Mouse (Mus musculus): ENCODE data around the gene Fam71f1. TPM values are rescaled to one million over a fixed set of nuclear protein-coding genes. Genes with fewer than 3 reads are reported as not detected.
"Not testable (repeated sequence)": the region's sequence is repeated elsewhere in the genome, so short reads cannot be mapped to it uniquely, and the experiment has no call there.

Fam71f1 gene
- total RNA-seq, 2 experiments from 2014 or later, result not detected

- intact Hi-C loops (cut with DNase I), result no loop called here
Measured at GRCm38 (mm10) chr6:29321586-29321985, 2.6 kb downstream of the Fam71f1 start.

DNA sequence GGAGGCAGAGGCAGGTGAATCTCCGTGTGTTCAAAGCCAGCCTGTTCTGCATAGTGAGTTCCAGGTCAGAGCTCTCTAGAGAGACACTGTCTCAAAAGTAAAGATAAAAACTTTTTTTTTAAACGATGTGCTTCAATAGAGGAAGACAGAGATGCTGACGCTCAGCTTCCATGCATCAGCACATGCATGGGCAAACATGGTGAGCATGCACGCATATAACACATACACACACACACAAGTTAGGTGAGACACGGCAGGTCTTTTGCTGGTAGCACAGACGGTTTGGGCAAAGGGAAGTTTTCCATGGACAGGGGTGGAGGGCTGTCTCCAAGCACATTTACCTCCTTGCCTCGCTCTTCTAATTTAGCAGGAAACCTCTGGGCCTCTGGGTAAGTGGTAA is 3.2 kb downstream of the Fam71f1 start:
- intact Hi-C loops (cut with DNase I), result no loop called here
- no peak for DNase-seq (ENCODE audit: low spot score in 2 of 2)

More at GRCm38 (mm10) chr6:29321586-29321985, 2.6 kb downstream of the Fam71f1 start:
- DNase-seq (ENCODE audit: low spot score in 2 of 2), result no peak

GRCm38 (mm10) chr6:29322735-29323134 is 3.8 kb downstream of the Fam71f1 start:
- intact Hi-C loops (cut with DNase I), result no loop called here
- DNase-seq (ENCODE audit: low spot score in 2 of 2), result no peak

DNA sequence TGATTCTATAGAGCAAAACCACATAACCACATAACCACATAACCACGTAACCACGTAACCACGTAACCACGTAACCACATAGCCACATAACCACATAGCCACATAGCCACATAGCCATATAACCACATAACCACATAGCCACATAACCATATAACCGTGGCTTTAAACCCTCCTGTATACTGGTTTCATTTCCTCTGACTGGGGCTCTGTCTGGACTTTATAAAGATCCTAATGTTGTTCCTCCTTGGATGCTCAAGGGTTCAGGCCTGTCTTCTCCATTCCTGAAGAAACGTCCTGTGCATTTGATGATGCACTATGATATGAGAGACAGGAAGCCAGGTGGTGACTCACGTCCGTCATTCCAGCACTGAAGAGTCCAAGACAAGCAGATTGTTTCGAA is 8.0 kb downstream of the Fam71f1 start:
- intact Hi-C loops (cut with DNase I), result no loop called here
- no peak for DNase-seq (ENCODE audit: low spot score in 2 of 2)

GRCm38 (mm10) chr6:29329514-29329913 is 10.6 kb downstream of the Fam71f1 start:
- intact Hi-C loops (cut with DNase I), result no loop called here
- DNase-seq (ENCODE audit: low spot score in 2 of 2), result no peak

DNA sequence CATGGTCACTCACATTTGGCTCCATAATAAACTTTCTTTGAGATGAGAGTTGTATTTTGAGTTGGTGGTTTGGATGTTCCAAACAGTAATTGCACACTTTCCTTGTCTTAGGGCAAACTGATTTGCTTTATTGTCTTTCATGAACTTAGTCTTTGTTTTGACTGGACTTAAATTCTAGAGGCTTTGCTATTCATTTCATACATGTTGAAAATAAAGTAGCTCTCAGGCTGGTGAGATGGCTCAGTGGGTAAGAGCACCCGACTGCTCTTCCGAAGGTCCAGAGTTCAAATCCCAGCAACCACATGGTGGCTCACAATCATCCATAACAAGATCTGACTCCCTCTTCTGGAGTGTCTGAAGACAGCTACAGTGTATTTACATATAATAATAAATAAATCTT is 27.6 kb downstream of the Fam71f1 start:
- intact Hi-C loops (cut with DNase I); DNase-seq (ENCODE audit: low spot score in 2 of 2): not testable (repeated sequence)

DNA sequence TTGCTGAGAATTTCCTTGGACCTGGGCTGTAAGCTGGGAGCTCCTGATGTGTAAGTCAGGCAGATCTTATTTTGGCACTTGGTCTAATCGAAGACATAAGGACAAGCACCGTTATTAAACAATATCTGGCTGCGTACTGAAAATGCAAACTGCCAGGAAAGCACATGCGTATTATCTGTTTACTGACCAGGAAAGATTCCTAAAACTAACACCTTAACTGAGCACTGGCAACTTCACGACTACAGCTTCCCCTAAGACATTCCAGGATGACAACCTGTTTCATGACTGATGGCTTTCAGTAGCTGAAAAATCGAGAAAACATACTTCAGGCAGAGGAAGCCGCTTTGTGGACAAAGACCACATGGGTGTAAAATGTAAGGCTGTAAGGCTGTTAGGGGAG is 28.2 kb downstream of the Fam71f1 start:
- DNase-seq (ENCODE audit: low spot score in 2 of 2), result no peak
- intact Hi-C loops (cut with DNase I), result no loop called here

DNA sequence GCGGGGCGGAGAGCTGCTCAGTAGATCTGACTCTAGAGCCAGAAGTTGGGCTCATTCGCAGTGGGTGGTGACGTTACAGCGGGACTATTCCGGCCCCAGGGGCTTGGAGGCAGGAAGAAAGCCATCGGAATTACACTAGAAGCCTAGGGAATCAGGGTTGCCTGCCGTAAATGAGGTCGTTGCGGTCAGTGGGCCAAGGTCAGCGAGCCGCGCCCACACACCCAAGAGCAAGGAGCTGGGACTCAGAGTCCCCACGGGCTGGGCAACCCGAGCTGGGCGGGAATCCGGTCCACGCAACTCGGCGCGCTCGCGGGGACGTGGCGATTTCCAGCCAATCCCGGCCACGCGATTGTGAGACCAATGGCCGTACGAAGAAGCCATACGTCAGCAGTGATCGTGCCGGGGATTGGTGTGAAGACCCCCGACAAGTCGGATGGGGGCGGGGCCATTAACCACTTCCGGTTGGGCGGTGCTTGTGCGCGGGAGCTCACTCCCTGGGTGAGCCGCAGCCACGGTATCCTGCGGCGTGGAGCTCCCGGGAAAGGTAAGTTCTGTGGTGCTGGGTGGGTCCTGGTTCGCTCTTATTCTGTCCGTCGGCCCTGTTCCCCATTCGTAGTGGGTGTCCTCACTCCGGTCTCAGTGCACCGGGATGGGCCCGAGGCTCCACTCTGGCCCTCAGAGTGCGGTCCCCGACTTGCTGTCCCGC is 28.9 kb downstream of the Fam71f1 start, which contains the start of gene Calu:
Gene Calu (plus strand): TSS at position 405 of the 706 bp plus-strand sequence.
- intact Hi-C loops (cut with DNase I), result no loop called here

GRCm38 (mm10) chr6:29348371-29348724 is 29.4 kb downstream of the Fam71f1 start:
- DNase-seq (ENCODE audit: low spot score in 2 of 2), result no peak

More for the DNA sequence above, 28.9 kb downstream of the Fam71f1 start, which contains the start of gene Calu:
- DNase-seq (ENCODE audit: low spot score in 2 of 2), result peak; percentile 99

DNA sequence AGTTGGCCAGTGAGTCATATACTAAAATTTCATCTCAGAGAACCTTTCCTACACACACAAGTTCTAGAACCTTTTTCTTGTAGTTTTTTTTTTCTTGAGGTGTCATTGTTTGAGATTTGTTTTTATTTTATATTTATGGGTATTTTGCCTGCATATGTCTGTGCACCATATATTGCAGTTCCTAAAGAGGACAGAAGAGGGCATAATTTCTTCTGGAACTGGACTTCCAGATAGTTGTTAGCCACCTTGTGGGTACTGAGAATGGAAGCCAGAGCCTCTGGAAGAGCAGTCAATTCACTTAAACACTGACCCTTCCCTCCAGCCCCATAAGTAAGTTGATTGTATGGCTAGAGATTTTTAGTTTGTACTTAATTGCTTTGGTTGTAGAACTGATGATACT is 32.7 kb downstream of the Fam71f1 start:
- intact Hi-C loops (cut with DNase I), result no loop called here

More at GRCm38 (mm10) chr6:29348371-29348724, 29.4 kb downstream of the Fam71f1 start:
- intact Hi-C loops (cut with DNase I), result no loop called here

DNA sequence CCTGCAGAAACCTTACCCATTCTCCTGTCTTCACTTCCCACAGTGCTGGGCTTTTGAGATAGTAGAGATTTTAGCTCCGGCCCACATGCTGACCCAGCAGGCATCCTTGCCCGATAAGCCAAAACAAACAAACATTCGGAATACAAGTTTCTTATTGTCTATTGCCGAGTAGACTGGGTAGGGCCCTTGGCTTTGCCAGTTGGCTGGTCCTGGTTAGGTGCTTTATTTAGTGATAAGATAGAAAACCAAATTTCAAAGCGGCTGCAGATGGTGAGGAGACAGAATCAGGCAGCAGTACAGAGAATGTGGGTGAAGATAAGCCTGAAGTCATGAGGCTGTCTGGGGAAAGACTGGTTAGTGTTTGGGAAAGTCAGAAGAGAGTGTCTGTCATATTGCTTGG is 33.9 kb downstream of the Fam71f1 start:
- intact Hi-C loops (cut with DNase I), result no loop called here

More for the DNA sequence above, 32.7 kb downstream of the Fam71f1 start:
- no peak for DNase-seq (ENCODE audit: low spot score in 2 of 2)

DNA sequence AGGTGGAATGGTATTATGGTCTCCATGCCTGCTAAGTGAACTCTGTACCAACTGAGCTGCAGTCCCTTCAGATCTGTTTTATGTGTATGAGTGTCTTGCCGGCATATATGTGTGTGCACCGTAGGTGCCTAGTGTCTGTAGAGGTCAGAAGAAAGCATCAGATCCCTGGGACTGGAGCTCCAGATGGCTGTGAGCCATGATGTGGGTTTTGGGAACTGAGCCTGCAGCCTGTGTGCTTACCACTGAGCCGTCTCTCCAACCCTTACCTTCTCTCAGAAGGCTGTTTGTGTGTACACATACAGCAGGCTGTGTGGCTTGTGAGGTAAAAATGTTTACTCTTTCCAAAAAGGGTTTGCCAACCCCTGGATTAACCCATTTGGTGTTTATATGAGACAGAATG is 40.4 kb downstream of the Fam71f1 start:
- no peak for DNase-seq (ENCODE audit: low spot score in 2 of 2)
- intact Hi-C loops (cut with DNase I), result no loop called here

More for the DNA sequence above, 33.9 kb downstream of the Fam71f1 start:
- DNase-seq (ENCODE audit: low spot score in 2 of 2), result no peak

DNA sequence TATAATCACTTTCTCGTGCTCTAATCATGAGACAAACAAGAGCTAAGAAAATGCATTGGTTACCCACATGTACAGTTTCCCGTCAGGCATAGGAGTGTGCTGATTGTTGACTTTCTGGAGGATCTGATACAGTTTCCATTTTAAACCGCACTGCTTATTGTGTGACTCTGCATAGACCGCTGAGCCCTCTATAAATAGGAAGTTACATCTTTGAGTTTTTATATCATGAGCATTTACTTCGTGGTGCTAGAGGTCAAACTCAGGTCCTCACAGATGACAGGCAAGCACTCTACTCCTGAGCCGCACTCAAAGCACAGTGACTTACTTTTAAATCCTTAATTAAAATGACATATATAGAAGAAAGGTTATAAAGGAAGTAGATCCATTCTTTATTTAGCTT is 41.3 kb downstream of the Fam71f1 start:
- intact Hi-C loops (cut with DNase I), result no loop called here

GRCm38 (mm10) chr6:29362246-29363128 is 43.5 kb downstream of the Fam71f1 start:
- DNase-seq (ENCODE audit: low spot score in 2 of 2), result no peak
- intact Hi-C loops (cut with DNase I), result no loop called here

More for the DNA sequence above, 41.3 kb downstream of the Fam71f1 start:
- no peak for DNase-seq (ENCODE audit: low spot score in 2 of 2)

DNA sequence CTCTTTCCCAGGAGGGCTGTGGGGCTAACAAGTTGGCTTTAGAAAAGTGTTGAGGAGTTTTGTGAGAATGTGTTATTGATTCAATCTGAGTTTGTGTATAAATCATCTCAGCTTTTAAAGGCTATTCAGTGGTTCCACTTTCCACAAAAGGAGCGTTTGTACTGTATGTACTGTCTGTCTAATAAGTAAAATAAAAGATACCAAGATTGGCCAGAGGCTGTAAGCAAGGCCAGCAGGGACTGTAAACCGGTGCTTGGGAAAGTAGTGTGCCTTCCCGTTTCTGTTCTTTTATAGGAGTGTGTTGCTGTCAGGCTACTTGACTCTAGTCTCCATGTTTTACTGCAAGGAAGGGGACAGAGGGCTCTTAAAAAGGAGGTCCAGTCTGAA is 44.2 kb downstream of the Fam71f1 start:
- intact Hi-C loops (cut with DNase I), result no loop called here
- no peak for DNase-seq (ENCODE audit: low spot score in 2 of 2)

DNA sequence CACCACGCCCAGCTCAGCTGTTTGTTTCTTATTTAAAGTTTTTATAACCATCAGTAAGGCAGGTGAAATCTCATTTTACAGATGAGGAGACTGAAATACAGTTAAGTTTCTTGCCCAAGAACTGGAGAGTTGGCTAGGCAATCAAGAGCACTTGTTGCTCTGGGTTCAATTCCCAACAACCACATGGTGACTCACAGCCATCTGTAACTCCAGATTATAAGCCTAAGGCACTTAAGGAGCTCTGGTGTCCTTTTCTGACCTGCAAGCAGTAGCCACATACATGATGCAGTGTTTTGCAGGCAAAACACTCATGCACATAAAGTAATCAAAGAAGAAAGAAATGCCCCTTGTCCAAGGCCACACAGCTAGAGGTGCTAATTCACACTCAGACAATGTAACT is 46.3 kb downstream of the Fam71f1 start:
- intact Hi-C loops (cut with DNase I), result no loop called here

GRCm38 (mm10) chr6:29377386-29377785 is 58.4 kb downstream of the Fam71f1 start:
- DNase-seq (ENCODE audit: low spot score in 2 of 2), result no peak
- intact Hi-C loops (cut with DNase I), result no loop called here

More for the DNA sequence above, 46.3 kb downstream of the Fam71f1 start:
- no peak for DNase-seq (ENCODE audit: low spot score in 2 of 2)

GRCm38 (mm10) chr6:29378678-29379077 is 59.7 kb downstream of the Fam71f1 start:
- intact Hi-C loops (cut with DNase I), result no loop called here
- no peak for DNase-seq (ENCODE audit: low spot score in 2 of 2)

DNA sequence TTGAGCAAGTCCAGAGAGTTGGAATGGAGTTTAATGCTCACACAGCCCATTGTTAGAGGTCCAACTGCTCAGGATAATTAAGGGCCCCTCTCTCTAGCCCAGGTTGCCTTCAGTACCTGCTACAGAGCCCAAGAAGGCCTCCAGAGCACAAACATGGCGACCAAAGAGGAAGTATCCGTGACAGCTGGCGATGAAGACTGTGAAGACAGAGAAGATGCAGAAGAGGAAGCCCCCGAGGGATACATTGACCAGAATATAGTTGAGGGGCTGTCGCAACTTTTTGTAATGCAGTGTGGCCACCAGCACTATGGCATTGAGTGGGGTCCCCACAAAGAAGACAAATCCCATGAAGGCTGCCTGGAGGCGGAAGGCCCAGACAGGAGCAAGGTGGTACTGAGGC is 61.0 kb downstream of the Fam71f1 start:
- intact Hi-C loops (cut with DNase I), result no loop called here
- DNase-seq (ENCODE audit: low spot score in 2 of 2), result no peak

DNA sequence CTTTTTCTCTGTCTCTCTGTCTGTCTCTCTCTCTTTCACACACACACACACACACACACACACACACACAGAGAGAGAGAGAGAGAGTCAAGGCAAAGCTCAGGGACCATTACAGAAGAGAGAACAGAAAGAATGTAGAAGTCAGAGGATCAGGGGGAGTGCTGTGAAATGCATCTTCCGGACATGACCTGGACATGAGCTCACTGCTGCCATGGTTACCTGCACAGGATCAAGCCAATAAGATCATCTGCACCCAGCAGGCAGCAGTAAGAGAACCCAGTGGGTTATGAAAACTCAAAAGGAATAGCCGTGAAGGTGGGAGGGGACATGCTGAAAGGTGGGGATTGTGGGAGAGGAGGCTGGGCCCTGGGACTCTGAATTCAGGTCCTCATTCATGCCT is 63.5 kb downstream of the Fam71f1 start:
- intact Hi-C loops (cut with DNase I), result no loop called here
- no peak for DNase-seq (ENCODE audit: low spot score in 2 of 2)
